ENCODE assay signal across 8 mouse cellular contexts in genomic region chr10:127030336-127031296, GRCm38 (mm10). TPM values are rescaled to one million over a fixed set of nuclear protein-coding genes. Genes with fewer than 3 reads are reported as not detected.
DNase-seq lines count a peak whose midpoint lies in the region; ATAC-seq and TF ChIP-seq lines count a peak whose summit lies in the region.

Gene Tsfm (minus strand): TSS chr10:127030840.

- H3K4me3 ChIP-seq in heart, embryonic 12.5 days = peak within 1 kb of the TSS; percentile 85
- H3K4me3 ChIP-seq in kidney, postnatal 0 days (replicated peaks; ENCODE audit: low read depth, low read length) = peak within 1 kb of the TSS; percentile 69
- H3K4me3 ChIP-seq in liver, embryonic 11.5 days (ENCODE audit: low read depth, low read length) = peak within 1 kb of the TSS; percentile 96
- peak within 1 kb of the TSS; percentile 84 for H3K4me3 ChIP-seq in stomach, embryonic 14.5 days (ENCODE audit: low read depth, low read length)

- peaks cover 33% of the 10 kb centered on the region for H3K36me3 ChIP-seq in heart, embryonic 12.5 days
- H3K36me3 ChIP-seq in kidney, postnatal 0 days (ENCODE audit: insufficient read depth, low read length) = peaks cover 9% of the 10 kb centered on the region; the same call in 1 of the 2 replicates
- H3K36me3 ChIP-seq in liver, embryonic 11.5 days (ENCODE audit: control insufficient read depth, insufficient read depth, low read length) = peaks cover 23% of the 10 kb centered on the region
- peaks cover 22% of the 10 kb centered on the region for H3K36me3 ChIP-seq in stomach, embryonic 14.5 days (ENCODE audit: control insufficient read depth, insufficient read depth, low read length)

- ATAC-seq in erythroid progenitor cell, adult 5-6 weeks (replicated peaks; ENCODE audit: low FRiP score, poor library complexity, severe bottlenecking) = peak; percentile 99
- ATAC-seq in heart, embryonic 12.5 days (ENCODE audit: insufficient number of reproducible peaks, low FRiP score) = peak; percentile 87
- peak; percentile 79 for ATAC-seq in kidney, postnatal 0 days (replicated peaks; ENCODE audit: low FRiP score, low read depth)
- ATAC-seq in liver, embryonic 11.5 days (replicated peaks; ENCODE audit: low FRiP score) = peak; percentile 88
- ATAC-seq in stomach, embryonic 14.5 days (ENCODE audit: insufficient number of reproducible peaks, insufficient read depth, low FRiP score, low read depth) = peak; percentile 88

- 5% methylated on average over 56 of the region's 56 CpGs for WGBS in heart, embryonic 12.5 days
- 5% methylated on average over 56 of the region's 56 CpGs for WGBS in kidney, postnatal 0 days
- WGBS in liver, embryonic 11.5 days = 5% methylated on average over 56 of the region's 56 CpGs
- WGBS in stomach, embryonic 14.5 days = 5% methylated on average over 56 of the region's 56 CpGs

- H3K4me1 ChIP-seq in heart, embryonic 12.5 days (replicated peaks) = peaks cover 10% of the 10 kb centered on the region; the same call in 1 of the 2 replicates
- H3K4me1 ChIP-seq in kidney, postnatal 0 days (replicated peaks; ENCODE audit: insufficient read depth, low read length) = no peaks in the 10 kb centered on the region
- no peaks in the 10 kb centered on the region; the same call in 1 of the 2 replicates for H3K4me1 ChIP-seq in liver, embryonic 11.5 days (replicated peaks; ENCODE audit: control insufficient read depth, insufficient read depth, low read length)
- no peaks in the 10 kb centered on the region for H3K4me1 ChIP-seq in stomach, embryonic 14.5 days (ENCODE audit: control insufficient read depth, insufficient read depth, low read length)

- no peaks in the 10 kb centered on the region for H3K9me3 ChIP-seq in heart, embryonic 12.5 days (replicated peaks)
- no peaks in the 10 kb centered on the region for H3K9me3 ChIP-seq in kidney, postnatal 0 days (replicated peaks; ENCODE audit: low read length)
- no peaks in the 10 kb centered on the region for H3K9me3 ChIP-seq in liver, embryonic 11.5 days (ENCODE audit: control insufficient read depth, low read length)
- H3K9me3 ChIP-seq in stomach, embryonic 14.5 days (ENCODE audit: control insufficient read depth, low read depth, low read length) = no peaks in the 10 kb centered on the region

- peak; percentile 96 for TF ChIP-seq CTCF in kidney, postnatal 0 days (IDR thresholded peaks at IDR 0.05; ENCODE audit: low read depth)

- peak; percentile 89 for DNase-seq in CD4-positive helper T cell, adult 2 months (ENCODE audit: low read depth, low spot score)
- DNase-seq in brain, embryonic 18.5 days (ENCODE audit: low read depth, low spot score) = peak; percentile 74
- peak; percentile 93 for DNase-seq in kidney, postnatal 0 days (ENCODE audit: low spot score)
- peak; percentile 88 for DNase-seq in liver, embryonic 11.5 days (ENCODE audit: low spot score)
- peak; percentile 91 for DNase-seq in naive thymus-derived CD4-positive, alpha-beta T cell, adult 2 months (ENCODE audit: low read depth)

- H3K9ac ChIP-seq in heart, embryonic 12.5 days = peak within 1 kb of the TSS; percentile 87
- H3K9ac ChIP-seq in kidney, postnatal 0 days (ENCODE audit: low read depth, low read length) = peak within 1 kb of the TSS; percentile 68
- H3K9ac ChIP-seq in liver, embryonic 11.5 days (ENCODE audit: low read depth, low read length) = peak within 1 kb of the TSS; percentile 96
- peak within 1 kb of the TSS; percentile 71 for H3K9ac ChIP-seq in stomach, embryonic 14.5 days (replicated peaks; ENCODE audit: low read depth, low read length)

- H3K27ac ChIP-seq in heart, embryonic 12.5 days (ENCODE audit: poor library complexity, severe bottlenecking) = peak within 1 kb of the TSS; percentile 68
- H3K27ac ChIP-seq in kidney, postnatal 0 days = peak within 1 kb of the TSS; percentile 81
- H3K27ac ChIP-seq in liver, embryonic 11.5 days (ENCODE audit: low read depth, low read length) = peak within 1 kb of the TSS; percentile 87
- peak within 1 kb of the TSS; percentile 59; the same call in 1 of the 2 replicates for H3K27ac ChIP-seq in stomach, embryonic 14.5 days (ENCODE audit: low read length)

- H3K4me2 ChIP-seq in heart, embryonic 12.5 days = peak within 1 kb of the TSS; percentile 83
- H3K4me2 ChIP-seq in kidney, postnatal 0 days (ENCODE audit: low read length) = peak within 1 kb of the TSS; percentile 62
- H3K4me2 ChIP-seq in liver, embryonic 11.5 days = peak within 1 kb of the TSS; percentile 79
- H3K4me2 ChIP-seq in stomach, embryonic 14.5 days (replicated peaks; ENCODE audit: low read depth, low read length) = peak within 1 kb of the TSS; percentile 85

- H3K27me3 ChIP-seq in heart, embryonic 12.5 days (replicated peaks) = no peaks in the 10 kb centered on the region
- H3K27me3 ChIP-seq in kidney, postnatal 0 days (ENCODE audit: insufficient read depth, low read length) = no peaks in the 10 kb centered on the region
- no peaks in the 10 kb centered on the region for H3K27me3 ChIP-seq in liver, embryonic 11.5 days (replicated peaks; ENCODE audit: control insufficient read depth, insufficient read depth, low read length)
- no peaks in the 10 kb centered on the region for H3K27me3 ChIP-seq in stomach, embryonic 14.5 days (ENCODE audit: control insufficient read depth, insufficient read depth, low read length)

RNA-seq across cellular contexts. Expression of gene Tsfm, which starts in this region (rescaled TPM):
- total RNA-seq in erythroid progenitor cell, adult 5-6 weeks (2015; ENCODE audit: low replicate concordance) = 12.6 and 14.4 TPM in 2 replicates
- 4.2 and 6.5 TPM in 2 replicates for total RNA-seq in erythroid progenitor cell, adult 5-6 weeks (2017; ENCODE audit: low replicate concordance)
- 99.2 and 99.4 TPM in 2 replicates for polyA plus RNA-seq in heart, embryonic 12.5 days (2016; fragmentation: Nextera tagmentation; extraction: Ambion mirVana)
- 97.3 and 109 TPM in 2 replicates for polyA plus RNA-seq in kidney, postnatal 0 days (2015; fragmentation: Nextera tagmentation; extraction: Ambion mirVana)
- 110 and 119 TPM in 2 replicates for polyA plus RNA-seq in liver, embryonic 11.5 days (2014; fragmentation: Nextera tagmentation; extraction: Ambion mirVana)
- polyA plus RNA-seq in stomach, embryonic 14.5 days (2014; fragmentation: Nextera tagmentation; extraction: Ambion mirVana) = 78.6 and 83.7 TPM in 2 replicates

Comparison
In these comparisons a context has a peak if more than half of its experiments do, and no peak if none do; other contexts are left out.
1. Peak in every context shown above with its lines: DNase-seq, ATAC-seq, H3K4me3 ChIP-seq and H3K27ac ChIP-seq.